Mouse (Mus musculus): Measurements from ENCODE around the gene Coq7. TPM values are rescaled to one million over a fixed set of nuclear protein-coding genes. Genes with fewer than 3 reads are reported as not detected.

Coq7 gene
- polyA plus RNA-seq (2012; rRNA removed): 45.8 and 51.6 TPM in 2 replicates

GRCm38 (mm10) chr7:118533178-118533578, at the start of gene Coq7:
Coq7 (minus strand) TSS chr7:118533356.
- DNase-seq (ENCODE audit: low read depth): peak; percentile 93

DNA sequence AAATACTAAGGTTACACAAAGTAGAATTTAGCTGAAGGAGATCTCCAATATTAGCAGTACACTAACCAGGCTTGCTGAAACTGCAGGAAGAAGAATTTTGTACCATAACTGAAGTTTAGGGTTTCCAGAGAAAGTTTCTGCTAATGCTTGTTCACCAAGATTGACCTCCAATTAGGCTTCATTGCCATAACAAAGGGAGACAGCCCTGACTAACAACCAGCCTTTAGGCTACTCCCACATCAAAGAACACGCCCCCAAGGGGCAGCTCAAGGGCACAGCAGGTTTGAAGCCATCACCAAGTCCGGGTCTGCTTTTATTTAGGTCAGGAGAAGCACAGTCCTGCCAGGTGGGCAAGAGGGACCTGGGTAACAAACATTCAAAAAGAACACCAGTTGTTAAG, 46.8 kb upstream of the Coq7 start:
- DNase-seq (ENCODE audit: low read depth): no peak

GRCm38 (mm10) chr7:118578269-118578668, 45.1 kb upstream of the Coq7 start:
- DNase-seq (ENCODE audit: low read depth): no peak

GRCm38 (mm10) chr7:118572039-118572438, 38.9 kb upstream of the Coq7 start:
- DNase-seq (ENCODE audit: low read depth): no peak

- no peak for DNase-seq (ENCODE audit: low read depth)
These were observed 38.2 kb upstream of the Coq7 start for GRCm38 (mm10) chr7:118571350-118571749.

DNA sequence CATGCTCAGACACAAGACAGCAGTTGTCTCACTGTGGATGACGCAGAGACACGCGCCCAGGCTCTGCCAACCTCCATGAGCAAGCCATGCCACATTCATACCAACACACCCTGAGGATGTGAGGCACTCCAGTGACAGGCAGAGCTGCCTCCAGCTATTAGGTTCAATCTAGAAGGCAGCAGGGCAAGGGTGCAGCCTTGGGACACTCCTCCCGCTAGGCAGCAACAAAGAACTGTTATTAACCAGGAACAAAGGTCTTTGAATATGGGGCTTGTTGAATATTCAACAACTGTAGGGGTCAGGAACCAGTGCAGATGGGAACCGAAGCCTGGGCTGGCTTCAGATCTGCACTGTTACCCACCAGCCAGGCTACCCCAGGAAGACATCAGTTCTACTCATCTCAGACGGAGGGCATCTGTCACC, 36.0 kb upstream of the Coq7 start:
- no peak for DNase-seq (ENCODE audit: low read depth)

DNA sequence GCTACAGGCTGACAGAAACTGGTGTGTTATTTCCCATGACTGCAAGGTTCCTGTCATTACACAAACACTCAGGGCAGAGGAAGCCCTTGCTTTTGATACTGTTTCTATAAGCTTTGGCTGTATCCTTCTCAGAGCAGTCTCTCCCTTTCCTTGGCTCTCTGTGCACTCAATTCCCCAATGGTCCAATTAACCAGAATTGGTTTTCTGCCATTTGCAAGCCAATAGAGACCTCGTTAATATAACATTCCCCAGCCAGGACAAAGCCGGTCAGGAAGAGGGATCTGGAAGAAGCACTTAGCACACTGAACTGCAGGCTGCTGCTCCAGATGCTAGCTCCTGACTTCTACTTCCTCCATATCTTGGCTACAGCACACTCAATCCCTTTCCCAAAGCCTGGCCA, 21.1 kb upstream of the Coq7 start:
- no peak for DNase-seq (ENCODE audit: low read depth)

DNA sequence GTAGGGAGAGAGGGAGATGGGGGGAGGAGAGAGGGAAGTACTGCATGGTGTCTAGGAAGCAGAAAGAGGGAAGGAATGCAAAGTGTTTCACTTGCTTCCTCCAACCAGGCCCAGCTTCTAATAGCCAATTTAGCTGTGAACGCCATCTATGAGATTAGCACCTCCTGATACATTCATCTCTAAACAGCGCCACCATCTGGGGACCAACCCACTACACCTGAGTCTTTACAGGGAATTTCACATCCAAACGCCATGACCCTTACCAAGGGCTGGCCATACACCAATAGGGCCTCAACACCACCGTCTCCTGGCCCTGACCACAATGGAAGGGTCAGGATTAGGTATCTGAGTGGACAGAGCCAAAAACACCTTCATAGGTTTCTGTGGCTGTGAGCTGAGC, 20.7 kb upstream of the Coq7 start:
- DNase-seq (ENCODE audit: low read depth): no peak

GRCm38 (mm10) chr7:118547451-118547850, 14.3 kb upstream of the Coq7 start:
- DNase-seq (ENCODE audit: low read depth): no peak

GRCm38 (mm10) chr7:118544128-118544527, 11.0 kb upstream of the Coq7 start:
- DNase-seq (ENCODE audit: low read depth): no peak

- no peak for DNase-seq (ENCODE audit: low read depth)
These were observed 1.9 kb upstream of the Coq7 start for GRCm38 (mm10) chr7:118535076-118535475.

DNA sequence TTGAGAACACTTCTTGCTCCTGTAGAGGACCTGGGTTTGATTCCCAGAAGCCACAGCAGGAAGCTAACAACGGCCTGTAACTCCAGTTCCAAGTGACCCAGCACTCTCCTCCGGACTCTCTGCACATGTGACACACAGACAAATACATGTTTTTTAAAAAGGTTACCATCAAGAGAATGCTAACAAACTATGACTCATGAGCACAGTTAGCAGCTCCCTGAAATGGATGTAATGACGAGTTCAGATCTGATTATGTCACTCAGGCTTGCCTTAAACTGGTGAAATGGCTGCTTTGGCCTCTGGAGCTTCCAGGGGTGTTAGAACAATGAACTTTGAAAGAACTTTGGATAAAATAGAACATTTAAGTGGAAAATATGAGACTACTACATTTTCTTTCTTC, 1.2 kb upstream of the Coq7 start:
- DNase-seq (ENCODE audit: low read depth): no peak

DNA sequence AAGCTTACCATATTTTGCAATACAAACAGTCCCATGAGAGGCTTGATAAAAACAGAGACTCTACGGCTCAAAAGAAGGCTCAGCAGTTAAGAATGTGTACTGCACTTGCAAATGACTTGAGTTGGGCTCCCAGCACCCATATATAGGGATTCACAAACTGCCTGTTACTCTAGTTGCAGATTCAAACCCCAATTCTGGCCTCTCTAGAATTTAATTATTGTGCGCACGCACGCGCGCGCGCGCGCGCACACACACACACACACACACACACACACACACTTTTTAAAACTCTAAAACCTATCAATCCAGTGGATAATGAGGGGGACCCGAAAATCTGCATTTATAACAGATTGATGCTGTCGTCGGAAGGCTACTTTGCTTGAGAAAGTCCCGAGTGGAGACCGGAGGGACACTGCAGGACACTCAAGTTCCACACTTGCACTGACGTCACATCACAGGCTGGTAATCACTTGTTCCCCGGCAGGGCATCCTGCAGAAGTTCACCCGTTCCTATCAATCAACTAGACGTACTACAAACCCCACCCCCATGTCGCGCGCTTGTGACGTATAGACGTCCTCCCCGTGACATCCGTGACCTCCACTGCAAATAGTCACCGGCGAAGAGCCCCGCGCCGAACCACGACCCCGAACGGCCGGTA, 508 bp downstream of the Coq7 start:
- peak; percentile 75 for DNase-seq (ENCODE audit: low read depth)

DNA sequence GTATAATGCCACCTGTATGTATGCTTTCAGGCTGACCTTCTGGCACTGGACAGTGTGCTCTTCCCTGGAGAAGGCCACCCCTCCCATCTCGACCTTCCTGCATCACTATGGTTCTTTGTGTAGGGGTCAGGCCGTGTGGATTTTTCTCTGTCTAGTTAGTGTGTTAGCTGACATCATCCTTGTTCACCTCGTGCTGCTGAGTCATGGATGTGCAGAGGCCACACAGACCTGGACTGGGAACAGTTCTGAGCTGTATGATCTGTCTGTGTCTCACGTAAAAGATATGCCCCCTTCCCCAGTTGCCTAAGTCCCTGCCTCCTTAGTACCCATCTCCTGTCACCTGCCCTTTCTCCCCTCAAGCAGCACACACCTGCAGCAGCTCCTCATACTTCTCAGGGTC, 6.2 kb downstream of the Coq7 start:
- DNase-seq (ENCODE audit: low read depth): no peak

GRCm38 (mm10) chr7:118522077-118522476, 11.1 kb downstream of the Coq7 start:
- no peak for DNase-seq (ENCODE audit: low read depth)

DNA sequence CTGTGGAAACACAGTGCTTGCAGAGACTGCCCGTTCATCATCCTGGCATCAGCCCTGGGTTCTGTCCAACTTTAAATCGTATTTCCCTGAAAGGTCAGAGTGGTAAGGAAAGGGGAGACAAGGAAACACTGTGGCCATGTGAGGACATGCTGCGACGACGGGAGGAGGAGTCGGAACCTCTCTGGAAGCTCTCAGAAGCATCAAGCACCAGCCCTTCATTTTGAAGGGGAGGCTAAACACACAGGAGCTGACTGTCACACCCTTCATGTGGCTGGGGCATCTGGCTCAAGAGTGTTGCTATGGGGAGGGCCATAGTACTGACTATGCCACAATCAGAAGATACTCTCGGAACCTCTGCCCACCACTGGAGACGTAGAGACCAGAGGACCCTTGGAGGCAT, 13.5 kb downstream of the Coq7 start:
- no peak for DNase-seq (ENCODE audit: low read depth)

- DNase-seq (ENCODE audit: low read depth): no peak
These were observed 14.5 kb downstream of the Coq7 start for GRCm38 (mm10) chr7:118518687-118519086.

DNA sequence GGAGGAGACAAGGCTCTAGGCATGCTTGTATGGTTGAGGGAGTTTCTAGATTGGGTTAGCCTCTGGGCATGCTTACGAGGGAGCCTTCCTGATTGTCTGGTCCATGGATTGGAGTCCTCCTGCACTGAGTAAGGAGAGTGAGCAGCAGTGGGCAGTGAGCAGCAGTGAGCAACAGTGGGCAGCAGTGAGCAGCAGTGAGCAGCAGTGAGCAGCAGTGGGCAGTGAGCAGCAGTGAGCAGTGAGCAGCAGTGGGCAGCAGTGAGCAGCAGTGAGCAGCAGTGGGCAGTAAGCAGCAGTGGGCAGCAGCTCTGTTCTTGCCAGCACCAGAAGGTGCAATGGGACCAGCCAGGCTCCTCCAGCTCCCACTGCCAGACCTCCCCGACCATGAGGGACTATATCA, 15.3 kb downstream of the Coq7 start:
- DNase-seq (ENCODE audit: low read depth): no peak

GRCm38 (mm10) chr7:118508556-118508955, 24.6 kb downstream of the Coq7 start:
- DNase-seq (ENCODE audit: low read depth): no peak

DNA sequence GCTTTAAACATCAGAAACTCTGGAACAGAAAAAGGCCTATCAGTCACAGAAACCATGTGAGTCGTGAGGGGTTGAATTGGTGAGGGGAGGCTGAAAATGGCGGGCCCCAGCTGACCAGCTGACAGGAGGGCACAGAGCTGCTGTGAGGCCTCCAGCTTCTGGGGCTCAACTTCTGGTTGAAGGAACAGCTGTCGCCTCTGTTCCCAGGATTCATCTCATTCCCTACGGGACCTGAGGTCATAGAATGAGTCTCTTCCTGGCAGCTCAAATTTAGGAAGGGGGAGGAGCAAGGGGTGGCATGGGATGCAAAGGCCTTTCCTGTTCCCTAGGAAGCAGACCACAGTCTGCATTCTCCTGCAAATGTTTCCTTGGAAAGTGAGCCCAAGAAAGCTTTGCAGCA, 29.3 kb downstream of the Coq7 start:
- no peak for DNase-seq (ENCODE audit: low read depth)

GRCm38 (mm10) chr7:118502333-118502732, 30.8 kb downstream of the Coq7 start:
- DNase-seq (ENCODE audit: low read depth): no peak

- DNase-seq (ENCODE audit: low read depth): no peak
These were observed 33.2 kb downstream of the Coq7 start for GRCm38 (mm10) chr7:118499784-118500435.

DNA sequence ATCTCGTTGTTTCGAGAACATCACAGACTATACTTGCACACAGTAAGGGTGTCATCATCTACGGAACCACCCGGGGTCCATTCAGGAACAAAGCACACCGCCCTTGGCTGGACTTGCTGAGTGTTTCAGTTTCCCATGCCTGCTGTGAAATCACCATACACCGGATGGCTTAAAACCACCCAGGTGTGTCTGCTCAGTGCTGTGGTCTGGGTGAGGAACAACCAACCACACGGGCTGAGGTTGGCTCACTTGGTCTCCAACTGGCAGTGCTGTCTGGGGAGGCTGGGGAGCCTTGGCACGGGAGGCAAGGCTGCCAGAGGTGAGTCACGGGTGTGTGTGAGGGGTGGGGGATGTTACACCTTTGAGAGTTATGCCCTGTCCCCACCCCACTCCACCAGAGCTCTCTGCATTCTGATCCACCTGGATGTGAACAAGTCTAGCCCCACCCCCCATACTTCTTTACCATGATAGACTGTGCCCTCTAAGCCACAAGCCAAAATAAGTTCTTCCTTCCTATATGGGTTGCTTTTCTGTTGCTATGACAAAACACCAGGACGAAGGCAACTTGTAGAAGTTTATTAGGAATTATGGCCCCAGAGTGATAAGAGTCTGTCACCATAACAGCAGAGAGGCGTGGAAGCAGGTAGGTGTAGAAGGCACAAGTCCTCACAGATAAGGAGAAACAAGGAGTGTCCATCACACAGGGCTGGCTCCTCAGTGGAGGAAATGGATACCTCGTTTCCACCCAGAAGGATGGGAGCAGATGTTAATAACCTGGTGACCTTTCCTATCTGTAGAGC, 34.0 kb downstream of the Coq7 start:
- DNase-seq (ENCODE audit: low read depth): no peak

Data from gonadal fat pad, adult 2 months (tissue).